ENCODE assay signal across 9 mouse cellular contexts in genomic region chr14:22759673-22760072, GRCm38 (mm10).
A peak's percentile ranks its signal among the peaks of the same experiment; 100 is the strongest.
DNase-seq lines count a peak whose midpoint lies in the region; TF ChIP-seq lines count a peak whose summit lies in the region.
"Had no signal": no experiment of that assay in that cellular context is flagged by ENCODE, and none has a peak within 500 bp of the region (broad histone marks: within the 10 kb centered on the region; RNA-seq: fewer than 3 reads in every experiment).

No protein-coding gene starts in this region.

- intact Hi-C loops in gastrocnemius, adult 2 months (cut with DNase I), result no loop called here
- intact Hi-C loops in left cerebral cortex, postnatal 10 days (cut with DNase I), result no loop called here
- intact Hi-C loops in left cerebral cortex, postnatal 4 days (cut with DNase I), result no loop called here

- no peak for TF ChIP-seq CTCF in gastrocnemius, adult 2 months (IDR thresholded peaks at IDR 0.05)

- no peak for DNase-seq in gastrocnemius, adult 2 months
- no peak for DNase-seq in gastrocnemius, postnatal 4 days (ENCODE audit: low spot score in 2 of 2)
- peak; percentile 57 to 85 for DNase-seq in heart, adult 9 months (ENCODE audit: low spot score in 2 of 2)
- DNase-seq in kidney, postnatal 10 days, result peak; percentile 54
- peak; percentile 51 for DNase-seq in mesoderm, embryonic 11.5 days (ENCODE audit: low read depth, low spot score)
- no peak for DNase-seq in left cerebral cortex, postnatal 10 days (ENCODE audit: extremely low spot score in 1 of 2, low spot score in 2 of 2)
- no peak for DNase-seq in adipocyte (ENCODE audit: low spot score)
- DNase-seq in left cerebral cortex, postnatal 4 days, result no peak

- H3K4me3 ChIP-seq in gastrocnemius, adult 2 months, result no peak overlapping the region
- H3K4me3 ChIP-seq: left cerebral cortex, adult 2 months had no signal

- H3K27ac ChIP-seq in gastrocnemius, adult 2 months, result peak overlapping the region; percentile 12; the same call in 1 of the 2 replicates
- H3K27ac ChIP-seq: left cerebral cortex, adult 2 months had no signal

Comparison
In these comparisons a context has a peak if more than half of its experiments do, and no peak if none do; other contexts are left out.
1. DNase-seq: peak in heart, adult 9 months (2 of 2), kidney, postnatal 10 days (single experiment) and mesoderm, embryonic 11.5 days (single experiment); none in gastrocnemius, adult 2 months (single experiment), gastrocnemius, postnatal 4 days (0 of 2), left cerebral cortex, postnatal 10 days (0 of 2), adipocyte (single experiment) and left cerebral cortex, postnatal 4 days (single experiment).